Mouse (Mus musculus): ENCODE measurements around the gene Grk2.

Gene Grk2

GRCm38 (mm10) chr19:4306190-4306577 is at the start of gene Grk2:
Grk2 (minus strand) TSS chr19:4306222.
- no peak for DNase-seq (ENCODE audit: low spot score)

- DNase-seq (ENCODE audit: low spot score), result no peak
Measured at GRCm38 (mm10) chr19:4349455-4349854, 43.4 kb upstream of the Grk2 start.

- DNase-seq (ENCODE audit: low spot score), result no peak
Measured at GRCm38 (mm10) chr19:4346479-4346878, 40.5 kb upstream of the Grk2 start.

- peak; percentile 67 for DNase-seq (ENCODE audit: low spot score)
Measured at GRCm38 (mm10) chr19:4338162-4338561, 32.1 kb upstream of the Grk2 start.

GRCm38 (mm10) chr19:4333791-4334190 is 27.8 kb upstream of the Grk2 start:
- peak; percentile 79 for DNase-seq (ENCODE audit: low spot score)

- no peak for DNase-seq (ENCODE audit: low spot score)
Measured at GRCm38 (mm10) chr19:4333100-4333775, 27.2 kb upstream of the Grk2 start.

GRCm38 (mm10) chr19:4332653-4333052 is 26.6 kb upstream of the Grk2 start:
- peak; percentile 22 for DNase-seq (ENCODE audit: low spot score)

- DNase-seq (ENCODE audit: low spot score), result no peak
Measured at GRCm38 (mm10) chr19:4331273-4331672, 25.3 kb upstream of the Grk2 start.

GRCm38 (mm10) chr19:4330603-4331002 is 24.6 kb upstream of the Grk2 start:
- no peak for DNase-seq (ENCODE audit: low spot score)

- DNase-seq (ENCODE audit: low spot score), result no peak
Measured at GRCm38 (mm10) chr19:4328737-4329304, 22.8 kb upstream of the Grk2 start.

- DNase-seq (ENCODE audit: low spot score), result no peak
Measured at GRCm38 (mm10) chr19:4326881-4327280, 20.9 kb upstream of the Grk2 start.

GRCm38 (mm10) chr19:4326106-4326505 is 20.1 kb upstream of the Grk2 start:
- DNase-seq (ENCODE audit: low spot score), result no peak

- no peak for DNase-seq (ENCODE audit: low spot score)
Measured at GRCm38 (mm10) chr19:4322134-4322533, 16.1 kb upstream of the Grk2 start.

- no peak for DNase-seq (ENCODE audit: low spot score)
Measured at GRCm38 (mm10) chr19:4321622-4322021, 15.6 kb upstream of the Grk2 start.

- no peak for DNase-seq (ENCODE audit: low spot score)
Measured at GRCm38 (mm10) chr19:4319272-4319671, 13.2 kb upstream of the Grk2 start.

GRCm38 (mm10) chr19:4317181-4317580 is 11.2 kb upstream of the Grk2 start:
- DNase-seq (ENCODE audit: low spot score), result no peak

GRCm38 (mm10) chr19:4315223-4315944 is 9.4 kb upstream of the Grk2 start:
- DNase-seq (ENCODE audit: low spot score), result no peak

- DNase-seq (ENCODE audit: low spot score), result no peak
Measured at GRCm38 (mm10) chr19:4309776-4310185, 3.8 kb upstream of the Grk2 start.

- DNase-seq (ENCODE audit: low spot score), result no peak
Measured at GRCm38 (mm10) chr19:4309302-4309701, 3.3 kb upstream of the Grk2 start.

- no peak for DNase-seq (ENCODE audit: low spot score)
Measured at GRCm38 (mm10) chr19:4305491-4306189, 382 bp downstream of the Grk2 start.

- no peak for DNase-seq (ENCODE audit: low spot score)
Measured at GRCm38 (mm10) chr19:4304871-4305321, 1.1 kb downstream of the Grk2 start.

- no peak for DNase-seq (ENCODE audit: low spot score)
Measured at GRCm38 (mm10) chr19:4304251-4304821, 1.7 kb downstream of the Grk2 start.
